Mouse (Mus musculus) adrenal gland, adult 2 months (tissue): ENCODE data around the gene Kcnj14. TPM values are rescaled to one million over a fixed set of nuclear protein-coding genes. Genes with fewer than 3 reads are reported as not detected.

Experiments used
- DNase-seq: peaks from one replicate; pipeline ENCODE4 v3.0.0; 2021
- long read RNA-seq: library from polyadenylated mRNA; stranded (forward); transcript quantifications from one replicate; pipeline ENCODE4 v2.0.0, GENCODE M21; 2021
- polyA plus RNA-seq: library from polyadenylated mRNA; depleted of rRNA; stranded (reverse); fragments of >200 nt; gene quantifications from 2 replicates; pipeline ENCODE4 v1.2.3, GENCODE M21; 2012; rRNA removed
- total RNA-seq, 2 experiments: library from RNA; stranded (reverse); gene quantifications; 2 replicates each; pipeline ENCODE4 v1.2.3; 2021

Gene Kcnj14
- total RNA-seq, result under 1 TPM in 1 of 2 experiments, not detected in 1; 0.20 TPM
- polyA plus RNA-seq, result 0.70 and 1.8 TPM in 2 replicates
- long read RNA-seq, result 0 reads

- no peak for DNase-seq
Observed at GRCm38 (mm10) chr7:45824598-45824997, at the start of gene Kcnj14. Gene Kcnj14, minus strand, starts transcription at chr7:45824782.

- DNase-seq, result peak; percentile 85
Observed at GRCm38 (mm10) chr7:45873061-45873947, 48.7 kb upstream of the Kcnj14 start.

GRCm38 (mm10) chr7:45872624-45873023 is 48.0 kb upstream of the Kcnj14 start, which contains the start of gene Kdelr1:
Gene Kdelr1, plus strand, starts transcription at chr7:45872772.
- peak; percentile 91 for DNase-seq

GRCm38 (mm10) chr7:45870282-45871058 is 45.9 kb upstream of the Kcnj14 start:
- no peak for DNase-seq

GRCm38 (mm10) chr7:45869787-45870186 is 45.2 kb upstream of the Kcnj14 start:
- DNase-seq, result peak; percentile 21

- DNase-seq, result peak; percentile 38
Observed at GRCm38 (mm10) chr7:45869107-45869670, 44.6 kb upstream of the Kcnj14 start.

GRCm38 (mm10) chr7:45867871-45868270 is 43.3 kb upstream of the Kcnj14 start:
- no peak for DNase-seq

GRCm38 (mm10) chr7:45865925-45866910 is 41.6 kb upstream of the Kcnj14 start:
- peak; percentile 94 for DNase-seq

- DNase-seq, result no peak
Observed at GRCm38 (mm10) chr7:45864435-45864834, 39.9 kb upstream of the Kcnj14 start.

- DNase-seq, result no peak
Observed at GRCm38 (mm10) chr7:45862804-45863203, 38.2 kb upstream of the Kcnj14 start.

- no peak for DNase-seq
Observed at GRCm38 (mm10) chr7:45859008-45859407, 34.4 kb upstream of the Kcnj14 start.

- DNase-seq, result no peak
Observed at GRCm38 (mm10) chr7:45856950-45857901, 32.6 kb upstream of the Kcnj14 start.

- DNase-seq, result no peak
Observed at GRCm38 (mm10) chr7:45853089-45853488, 28.5 kb upstream of the Kcnj14 start.

GRCm38 (mm10) chr7:45850661-45851060 is 26.1 kb upstream of the Kcnj14 start:
- peak; percentile 37 for DNase-seq

GRCm38 (mm10) chr7:45848447-45849027 is 24.0 kb upstream of the Kcnj14 start:
- no peak for DNase-seq

- DNase-seq, result no peak
Observed at GRCm38 (mm10) chr7:45842950-45843744, 18.6 kb upstream of the Kcnj14 start.

GRCm38 (mm10) chr7:45833924-45834323 is 9.3 kb upstream of the Kcnj14 start:
- DNase-seq, result no peak

GRCm38 (mm10) chr7:45833148-45833790 is 8.7 kb upstream of the Kcnj14 start:
- peak; percentile 14 for DNase-seq
